Mouse (Mus musculus): ENCODE results near the gene Chst1.

DNA sequence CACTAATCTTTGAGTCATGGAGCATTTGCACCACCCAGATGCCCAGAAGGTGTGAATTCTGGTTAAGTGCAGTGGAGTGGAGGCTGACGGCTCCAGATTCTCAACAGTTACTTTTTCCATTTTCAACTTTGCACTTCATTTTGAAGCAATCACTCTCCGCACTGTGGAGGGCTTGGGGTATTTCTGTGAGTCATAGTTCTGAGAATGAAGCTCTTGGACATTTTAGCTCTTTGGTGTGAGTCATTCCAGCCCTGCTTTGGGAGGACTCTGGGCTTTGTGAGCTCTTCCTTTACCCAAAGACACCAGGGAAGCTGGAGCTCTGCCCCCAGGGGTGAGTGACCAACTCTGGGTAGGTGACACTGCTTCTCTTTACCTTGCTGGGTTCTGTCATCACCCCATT lies 28.1 kb downstream of the Chst1 start:
- TF ChIP-seq CTCF (IDR thresholded peaks at IDR 0.05; ENCODE audit: low read depth, low read length) (no peak), POLR2A (IDR thresholded peaks at IDR 0.05; ENCODE audit: extremely low read depth, insufficient read depth, low read length) (no peak)
